Mouse (Mus musculus) cortical plate, adult 2 months (tissue): ENCODE results near the gene Prss56. TPM values are rescaled to one million over a fixed set of nuclear protein-coding genes. Genes with fewer than 3 reads are reported as not detected.

Experiments
- H3K27ac ChIP-seq: fragments of 200-500 bp; 2 replicates; pipeline ENCODE4 v1.5.1; 2012; ENCODE audit warnings: low read length, control low read depth, inconsistent platforms; ENCODE audit not compliant: insufficient read depth
- H3K4me1 ChIP-seq: fragments of 200-500 bp; 2 replicates; pipeline ENCODE4 v1.6.1; 2011; ENCODE audit warnings: low read length; ENCODE audit not compliant: control insufficient read depth, insufficient read depth
- H3K4me3 ChIP-seq: fragments of 200-500 bp; 2 replicates; pipeline ENCODE4 v1.5.1; 2011; ENCODE audit warnings: mild to moderate bottlenecking, low read length, control low read depth; ENCODE audit not compliant: insufficient read depth
- CTCF ChIP-seq: fragments of 200-500 bp; IDR thresholded peaks from 2 replicates; pipeline ENCODE4 v1.5.1; 2011; ENCODE audit warnings: mild to moderate bottlenecking, control low read depth, low read length; ENCODE audit not compliant: insufficient read depth; ENCODE audit errors: extremely low read depth
- POLR2A ChIP-seq: fragments of 200-500 bp; IDR thresholded peaks from 2 replicates; pipeline ENCODE4 v1.6.1; 2011; ENCODE audit warnings: mild to moderate bottlenecking, low read length, control low read depth; ENCODE audit not compliant: insufficient read depth; ENCODE audit errors: extremely low read depth
- polyA plus RNA-seq: library from polyadenylated mRNA; depleted of rRNA; stranded (reverse); fragments of >200 nt; gene quantifications from 2 replicates; pipeline ENCODE4 v1.2.3, GENCODE M21; 2012; rRNA removed

Prss56 gene
- polyA plus RNA-seq, 1 experiment, result 0.40 TPM

- TF ChIP-seq CTCF (no peak), POLR2A (no peak)
- no peak overlapping the region for H3K27ac ChIP-seq
- H3K4me3 ChIP-seq, result no peak overlapping the region
- no peaks in the 10 kb centered on the region for H3K4me1 ChIP-seq
Observed at GRCm38 (mm10) chr1:87230606-87231005, 47.5 kb downstream of the Prss56 start.

- TF ChIP-seq POLR2A (no peak), CTCF (no peak)
- H3K4me3 ChIP-seq, result no peak overlapping the region
- H3K27ac ChIP-seq, result no peak overlapping the region
- H3K4me1 ChIP-seq, result no peaks in the 10 kb centered on the region
Observed at GRCm38 (mm10) chr1:87232197-87232596, 49.1 kb downstream of the Prss56 start.

Other genes with a start within 250 kb of the Prss56 start
- not detected in 2 replicates for gene Alppl2, start 93.4 kb upstream of the Prss56 start, polyA plus RNA-seq
- not detected in 2 replicates for gene Alpi, start 81.7 kb upstream of the Prss56 start, polyA plus RNA-seq
- gene Akp3, start 58.3 kb upstream of the Prss56 start, polyA plus RNA-seq, result not detected in 2 replicates
- 2.3 and 3.9 TPM in 2 replicates for gene Ecel1, start 26.8 kb upstream of the Prss56 start, polyA plus RNA-seq
- gene Chrnd, start 7.3 kb downstream of the Prss56 start, polyA plus RNA-seq, result not detected in 2 replicates
- gene Chrng, start 21.3 kb downstream of the Prss56 start, polyA plus RNA-seq, result not detected in 2 replicates
- gene Eif4e2, start 30.6 kb downstream of the Prss56 start, polyA plus RNA-seq, result 53.7 and 55.6 TPM in 2 replicates
- 30.0 and 36.5 TPM in 2 replicates for gene Efhd1, start 81.0 kb downstream of the Prss56 start, polyA plus RNA-seq
- gene Gigyf2, start 143.7 kb downstream of the Prss56 start, polyA plus RNA-seq, result 54.3 and 55.8 TPM in 2 replicates
- 1.8 and 3.3 TPM in 2 replicates for gene Kcnj13, start 211.4 kb downstream of the Prss56 start, polyA plus RNA-seq